ENCODE assay signal across 19 mouse cellular contexts in genomic region chr9:15705706-15706105, GRCm38 (mm10). TPM values are rescaled to one million over a fixed set of nuclear protein-coding genes. Genes with fewer than 3 reads are reported as not detected.
DNase-seq lines count a peak whose midpoint lies in the region; ATAC-seq and TF ChIP-seq lines count a peak whose summit lies in the region.
"Had no signal": no experiment of that assay in that cellular context is flagged by ENCODE, and none has a peak within 500 bp of the region (broad histone marks: within the 10 kb centered on the region; RNA-seq: fewer than 3 reads in every experiment).

No protein-coding gene starts in this region.

- H3K4me3 ChIP-seq in heart, embryonic 10.5 days = no peak overlapping the region
- peak overlapping the region; percentile 43 for H3K4me3 ChIP-seq in testis, adult 2 months (ENCODE audit: control insufficient read depth, low read depth, low read length)
- no peak overlapping the region for H3K4me3 ChIP-seq in liver, embryonic 12.5 days
- H3K4me3 ChIP-seq: embryonic facial prominence, embryonic 10.5 days; embryonic facial prominence, embryonic 12.5 days; forebrain, embryonic 13.5 days; forebrain, embryonic 15.5 days had no signal

- TF ChIP-seq POLR2A in testis, adult 2 months (IDR thresholded peaks at IDR 0.05; ENCODE audit: control insufficient read depth, low read depth, low read length) = no peak

- peaks cover 5% of the 10 kb centered on the region for H3K4me1 ChIP-seq in heart, embryonic 10.5 days
- H3K4me1 ChIP-seq in testis, adult 2 months (ENCODE audit: control insufficient read depth, insufficient read depth, low read length) = peaks cover 7% of the 10 kb centered on the region
- H3K4me1 ChIP-seq in liver, embryonic 12.5 days = peaks cover 11% of the 10 kb centered on the region; the same call in 1 of the 2 replicates

- 64% methylated on average over 10 of the region's 10 CpGs for WGBS in heart, embryonic 10.5 days
- 50% methylated on average over 10 of the region's 10 CpGs for WGBS in liver, embryonic 12.5 days (ENCODE audit: insufficient replicate concordance)

- H3K9me3 ChIP-seq in heart, embryonic 10.5 days = no peaks in the 10 kb centered on the region
- no peaks in the 10 kb centered on the region for H3K9me3 ChIP-seq in liver, embryonic 12.5 days (replicated peaks)
- H3K9me3 ChIP-seq: embryonic facial prominence, embryonic 10.5 days; embryonic facial prominence, embryonic 12.5 days; forebrain, embryonic 13.5 days; forebrain, embryonic 15.5 days had no signal

- H3K36me3 ChIP-seq in heart, embryonic 10.5 days = no peaks in the 10 kb centered on the region
- no peaks in the 10 kb centered on the region for H3K36me3 ChIP-seq in testis, adult 2 months (ENCODE audit: control insufficient read depth, insufficient read depth, low read length)
- H3K36me3 ChIP-seq in liver, embryonic 12.5 days = no peaks in the 10 kb centered on the region
- H3K36me3 ChIP-seq: embryonic facial prominence, embryonic 10.5 days; embryonic facial prominence, embryonic 12.5 days; forebrain, embryonic 15.5 days had no signal

- no peak overlapping the region for H3K27ac ChIP-seq in heart, embryonic 10.5 days
- no peak overlapping the region for H3K27ac ChIP-seq in testis, adult 2 months (ENCODE audit: control insufficient read depth, insufficient read depth, low read depth, low read length)
- H3K27ac ChIP-seq in liver, embryonic 12.5 days = no peak overlapping the region
- H3K27ac ChIP-seq: embryonic facial prominence, embryonic 10.5 days; embryonic facial prominence, embryonic 12.5 days; forebrain, embryonic 13.5 days; forebrain, embryonic 15.5 days had no signal

- H3K9ac ChIP-seq in liver, embryonic 12.5 days = no peak overlapping the region
- H3K9ac ChIP-seq: embryonic facial prominence, embryonic 12.5 days; forebrain, embryonic 13.5 days; forebrain, embryonic 15.5 days had no signal

- no peak for ATAC-seq in liver, embryonic 12.5 days
- ATAC-seq: forebrain, embryonic 13.5 days; forebrain, embryonic 15.5 days had no signal

- no peak overlapping the region for H3K4me2 ChIP-seq in liver, embryonic 12.5 days
- H3K4me2 ChIP-seq: embryonic facial prominence, embryonic 12.5 days; forebrain, embryonic 13.5 days; forebrain, embryonic 15.5 days had no signal

- DNase-seq in heart, embryonic 10.5 days (ENCODE audit: low spot score) = peak; percentile 64
- DNase-seq in heart, adult 8-10 months (ENCODE audit: low spot score) = no peak
- no peak for DNase-seq in testis, postnatal 14 days (ENCODE audit: low spot score)
- peak; percentile 38 for DNase-seq in testis, postnatal 10 days (ENCODE audit: low spot score)
- DNase-seq: adrenal gland, adult 2 months; adrenal gland, postnatal 10 days; adrenal gland, postnatal 25 days; cerebellum, adult 11-12 months; cerebellum, adult 2 months; cerebellum, adult 9-10 months; cerebellum, postnatal 10 days; cerebellum, postnatal 25 days had no signal

- TF ChIP-seq CTCF in testis, adult 2 months (IDR thresholded peaks at IDR 0.05; ENCODE audit: control insufficient read depth, insufficient read depth, insufficient replicate concordance, low read depth, low read length) = no peak

- H3K27me3 ChIP-seq in heart, embryonic 10.5 days (ENCODE audit: insufficient read depth, poor library complexity, severe bottlenecking) = peaks cover 3% of the 10 kb centered on the region; the same call in 1 of the 2 replicates
- H3K27me3 ChIP-seq in testis, adult 2 months (ENCODE audit: control insufficient read depth, insufficient read depth, low read length) = no peaks in the 10 kb centered on the region
- H3K27me3 ChIP-seq in liver, embryonic 12.5 days (replicated peaks) = peaks cover 16% of the 10 kb centered on the region
- H3K27me3 ChIP-seq: embryonic facial prominence, embryonic 12.5 days; forebrain, embryonic 13.5 days; forebrain, embryonic 15.5 days had no signal

RNA-seq across cellular contexts. Expression of gene Slc36a4, which starts 3.8 kb away (rescaled TPM):
- 9.2 and 11.1 TPM in 2 replicates for polyA plus RNA-seq in heart, embryonic 10.5 days (2016; fragmentation: Nextera tagmentation; extraction: Ambion mirVana)
- total RNA-seq in heart, adult 8-10 months (2022) = 1 to 10 TPM; 5.9 to 7.5 (median 6.7) TPM
- polyA plus RNA-seq in testis, adult 2 months (2012; rRNA removed) = 8.0 and 9.8 TPM in 2 replicates
- polyA plus RNA-seq in liver, embryonic 12.5 days (2016; fragmentation: Nextera tagmentation; extraction: Ambion mirVana) = 2.8 and 2.9 TPM in 2 replicates
- total RNA-seq: MEL had no signal

Comparison
In these comparisons a context has a peak if more than half of its experiments do, and no peak if none do; other contexts are left out.
1. DNase-seq: peak in heart, embryonic 10.5 days (single experiment) and testis, postnatal 10 days (single experiment); none in heart, adult 8-10 months (single experiment) and testis, postnatal 14 days (single experiment).